Mouse (Mus musculus) midbrain, embryonic 11.5 days (tissue): ENCODE measurements at regions not wholly inside any gene's neighbourhood (a gene's known extent, or its start where the extent isn't known, plus 50 kb on each side); places are given as distances from the start of the nearest gene placed in this dataset.

Experiments
- ATAC-seq: fragments of 200-750 bp; cut with Nextera tagmentation; 2 replicates; pipeline ENCODE4 v1.8.0; 2017; ENCODE audit warnings: moderate TSS enrichment, moderate library complexity; ENCODE audit not compliant: low FRiP score
- DNase-seq: peaks from one replicate; pipeline ENCODE4 v3.0.0; 2015; ENCODE audit warnings: low spot score; ENCODE audit errors: missing footprints
- H3K27ac ChIP-seq: fragments of 300-500 bp; sonication (generic); 2 replicates; pipeline ENCODE4 v1.5.1; 2014; ENCODE audit warnings: low read depth, low read length
- H3K27me3 ChIP-seq: fragments of 300-500 bp; sonication (generic); 2 replicates; pipeline ENCODE4 v1.6.1; 2014; ENCODE audit warnings: mild to moderate bottlenecking, low read length, moderate library complexity, mixed read lengths; ENCODE audit not compliant: control insufficient read depth, insufficient read depth
- H3K36me3 ChIP-seq: fragments of 300-500 bp; sonication (generic); 2 replicates; pipeline ENCODE4 v1.6.1; 2014; ENCODE audit warnings: mild to moderate bottlenecking, low read length, moderate library complexity, mixed read lengths; ENCODE audit not compliant: control insufficient read depth, insufficient read depth
- H3K4me1 ChIP-seq: fragments of 300-500 bp; sonication (generic); 2 replicates; pipeline ENCODE4 v1.6.1; 2014; ENCODE audit warnings: low read length; ENCODE audit not compliant: control insufficient read depth, insufficient read depth
- H3K4me2 ChIP-seq: fragments of 300-500 bp; sonication (generic); 2 replicates; pipeline ENCODE4 v1.6.1; 2014; ENCODE audit warnings: mild to moderate bottlenecking, moderate library complexity
- H3K4me3 ChIP-seq: fragments of 300-500 bp; sonication (generic); 2 replicates; pipeline ENCODE4 v1.5.1; 2014; ENCODE audit warnings: low read depth, low read length
- H3K9ac ChIP-seq: fragments of 300-500 bp; sonication (generic); 2 replicates; pipeline ENCODE4 v1.6.1; 2014; ENCODE audit warnings: low read length
- H3K9me3 ChIP-seq: fragments of 300-500 bp; sonication (generic); 2 replicates; pipeline ENCODE4 v1.6.1; 2016; ENCODE audit warnings: low read length; ENCODE audit not compliant: control insufficient read depth
- WGBS: fragments of 180-500 bp; shearing (Covaris S2); extraction: QIAGEN DNeasy Blood & Tissue Kit; methylation state at CpG from one replicate; pipeline ENCODE4 v1.1.7; 2014; 5-methylcytosine and 5-hydroxymethylcytosine counted together

GRCm38 (mm10) chr6:35853993-35854392 is 314.3 kb upstream of the Mtpn start:
- DNase-seq: no peak
- Histone ChIP-seq H3K27ac (no peak overlapping the region), H3K9ac (no peak overlapping the region), H3K9me3 (no peaks in the 10 kb centered on the region), H3K4me3 (no peak overlapping the region), H3K4me2 (no peak overlapping the region), H3K36me3 (no peaks in the 10 kb centered on the region), H3K27me3 (no peaks in the 10 kb centered on the region), H3K4me1 (no peaks in the 10 kb centered on the region)
- 85% methylated on average over 5 of the region's 5 CpGs for WGBS
- no peak for ATAC-seq

GRCm38 (mm10) chr6:35816657-35817056 is 277.0 kb upstream of the Mtpn start:
- Histone ChIP-seq H3K27ac (no peak overlapping the region), H3K4me1 (no peaks in the 10 kb centered on the region), H3K4me3 (no peak overlapping the region), H3K9ac (no peak overlapping the region), H3K27me3 (no peaks in the 10 kb centered on the region), H3K36me3 (no peaks in the 10 kb centered on the region), H3K4me2 (no peak overlapping the region), H3K9me3 (no peaks in the 10 kb centered on the region)
- ATAC-seq (no peak), DNase-seq (no peak)
- WGBS: 86% methylated on average over 16 of the region's 16 CpGs

- H3K36me3 ChIP-seq: no peaks in the 10 kb centered on the region
- H3K9me3 ChIP-seq: no peaks in the 10 kb centered on the region
- H3K4me3 ChIP-seq: no peak overlapping the region
- no peak overlapping the region for H3K4me2 ChIP-seq
- no peaks in the 10 kb centered on the region for H3K27me3 ChIP-seq
- H3K9ac ChIP-seq: no peak overlapping the region
- WGBS: 82% methylated on average over 5 of the region's 5 CpGs
- DNase-seq: no peak
- no peaks in the 10 kb centered on the region for H3K4me1 ChIP-seq
- H3K27ac ChIP-seq: no peak overlapping the region
- ATAC-seq: no peak
These were observed 274.8 kb upstream of the Mtpn start for GRCm38 (mm10) chr6:35814476-35814875.

- H3K4me1 ChIP-seq: no peaks in the 10 kb centered on the region
- WGBS: 74% methylated on average over 2 of the region's 2 CpGs
- ATAC-seq: no peak
These were observed 266.1 kb upstream of the Mtpn start for GRCm38 (mm10) chr6:35805738-35806137.

GRCm38 (mm10) chr6:35804041-35804440 is 264.4 kb upstream of the Mtpn start:
- 74% methylated on average over 3 of the region's 3 CpGs for WGBS
- no peak overlapping the region for H3K4me2 ChIP-seq
- no peaks in the 10 kb centered on the region for H3K4me1 ChIP-seq
- ATAC-seq: no peak
- DNase-seq: no peak
- H3K27ac ChIP-seq: no peak overlapping the region
- H3K4me3 ChIP-seq: no peak overlapping the region
- no peaks in the 10 kb centered on the region for H3K27me3 ChIP-seq
- H3K9me3 ChIP-seq: no peaks in the 10 kb centered on the region
- H3K9ac ChIP-seq: no peak overlapping the region
- H3K36me3 ChIP-seq: no peaks in the 10 kb centered on the region

More at GRCm38 (mm10) chr6:35805738-35806137, 266.1 kb upstream of the Mtpn start:
- Histone ChIP-seq H3K27me3 (no peaks in the 10 kb centered on the region), H3K9ac (no peak overlapping the region), H3K4me2 (no peak overlapping the region), H3K36me3 (no peaks in the 10 kb centered on the region), H3K27ac (no peak overlapping the region), H3K4me3 (no peak overlapping the region), H3K9me3 (no peaks in the 10 kb centered on the region)
- DNase-seq: no peak

GRCm38 (mm10) chr6:35779706-35780105 is 240.0 kb upstream of the Mtpn start:
- no peak overlapping the region for H3K4me3 ChIP-seq
- no peaks in the 10 kb centered on the region for H3K36me3 ChIP-seq
- ATAC-seq (no peak), DNase-seq (no peak)
- WGBS: 90% methylated on average over 1 of the region's 1 CpGs
- no peaks in the 10 kb centered on the region for H3K27me3 ChIP-seq
- no peak overlapping the region for H3K4me2 ChIP-seq
- H3K27ac ChIP-seq: no peak overlapping the region
- no peaks in the 10 kb centered on the region for H3K9me3 ChIP-seq
- H3K9ac ChIP-seq: no peak overlapping the region
- H3K4me1 ChIP-seq: no peaks in the 10 kb centered on the region

GRCm38 (mm10) chr6:35770907-35771306 is 231.2 kb upstream of the Mtpn start:
- Histone ChIP-seq H3K4me1 (no peaks in the 10 kb centered on the region), H3K9me3 (no peaks in the 10 kb centered on the region), H3K36me3 (no peaks in the 10 kb centered on the region), H3K4me2 (no peak overlapping the region), H3K27ac (no peak overlapping the region), H3K4me3 (no peak overlapping the region), H3K9ac (no peak overlapping the region), H3K27me3 (no peaks in the 10 kb centered on the region)
- 91% methylated on average over 3 of the region's 3 CpGs for WGBS
- no peak for ATAC-seq
- DNase-seq: no peak

- no peaks in the 10 kb centered on the region for H3K4me1 ChIP-seq
These were observed 220.0 kb upstream of the Mtpn start for GRCm38 (mm10) chr6:35759606-35760246.

GRCm38 (mm10) chr6:35746034-35746433 is 206.3 kb upstream of the Mtpn start:
- DNase-seq (no peak), ATAC-seq (no peak)
- Histone ChIP-seq H3K4me2 (no peak overlapping the region), H3K9me3 (no peaks in the 10 kb centered on the region), H3K9ac (no peak overlapping the region), H3K4me1 (no peaks in the 10 kb centered on the region), H3K27ac (no peak overlapping the region), H3K27me3 (no peaks in the 10 kb centered on the region), H3K36me3 (no peaks in the 10 kb centered on the region), H3K4me3 (no peak overlapping the region)
- 68% methylated on average over 1 of the region's 1 CpGs for WGBS

More at GRCm38 (mm10) chr6:35759606-35760246, 220.0 kb upstream of the Mtpn start:
- ATAC-seq: no peak
- Histone ChIP-seq H3K9me3 (no peaks in the 10 kb centered on the region), H3K9ac (no peak overlapping the region), H3K27me3 (no peaks in the 10 kb centered on the region), H3K4me2 (no peak overlapping the region), H3K4me3 (no peak overlapping the region), H3K27ac (no peak overlapping the region), H3K36me3 (no peaks in the 10 kb centered on the region)
- no peak for DNase-seq
- 89% methylated on average over 3 of the region's 3 CpGs for WGBS
